Mouse (Mus musculus): ENCODE results near the gene Cdkn1a. TPM values are rescaled to one million over a fixed set of nuclear protein-coding genes. Genes with fewer than 3 reads are reported as not detected.

Gene Cdkn1a
- polyA plus RNA-seq, 1 experiment from 2014 or later = 33.1 TPM

DNA sequence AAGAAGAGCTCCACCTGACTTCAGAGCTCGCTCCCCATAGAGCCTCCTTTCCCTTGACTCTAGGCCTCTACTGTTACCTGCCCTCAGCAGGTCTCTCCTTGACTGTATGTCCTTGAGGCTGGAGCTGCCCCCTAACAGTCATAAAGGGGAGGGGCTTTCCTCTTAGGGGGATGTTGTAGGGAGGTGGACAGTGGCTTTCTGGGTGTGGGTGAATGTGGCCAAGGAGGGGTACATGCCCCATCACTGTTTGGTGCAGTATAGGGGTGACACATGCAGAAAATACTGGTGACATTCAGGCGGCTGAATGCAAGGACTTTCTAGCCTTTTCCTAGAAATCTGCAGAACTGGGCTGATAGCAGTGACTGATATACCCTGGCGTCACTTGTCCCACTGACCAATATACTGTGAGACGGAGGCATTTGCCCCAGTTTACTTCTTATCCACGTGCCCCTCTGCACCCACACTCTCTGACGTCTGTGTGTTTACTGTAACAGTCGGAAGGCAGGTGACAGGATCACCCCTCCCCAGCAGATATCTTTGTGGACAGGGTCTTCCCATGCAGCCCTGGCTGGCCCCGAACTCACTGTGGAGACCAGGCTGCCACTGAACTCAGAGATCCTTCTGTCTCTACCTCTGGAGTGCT, 26.4 kb downstream of the Cdkn1a start:
- Histone ChIP-seq H3K4me1 (peaks cover 9% of the 10 kb centered on the region), H3K27me3 (ENCODE audit: insufficient read depth, poor library complexity, severe bottlenecking) (no peaks in the 10 kb centered on the region), H3K9me3 (no peaks in the 10 kb centered on the region), H3K4me3 (no peak overlapping the region), H3K36me3 (no peaks in the 10 kb centered on the region), H3K27ac (no peak overlapping the region)
- DNase-seq (ENCODE audit: low spot score) = no peak
- 64% methylated on average over 8 of the region's 8 CpGs for WGBS

DNA sequence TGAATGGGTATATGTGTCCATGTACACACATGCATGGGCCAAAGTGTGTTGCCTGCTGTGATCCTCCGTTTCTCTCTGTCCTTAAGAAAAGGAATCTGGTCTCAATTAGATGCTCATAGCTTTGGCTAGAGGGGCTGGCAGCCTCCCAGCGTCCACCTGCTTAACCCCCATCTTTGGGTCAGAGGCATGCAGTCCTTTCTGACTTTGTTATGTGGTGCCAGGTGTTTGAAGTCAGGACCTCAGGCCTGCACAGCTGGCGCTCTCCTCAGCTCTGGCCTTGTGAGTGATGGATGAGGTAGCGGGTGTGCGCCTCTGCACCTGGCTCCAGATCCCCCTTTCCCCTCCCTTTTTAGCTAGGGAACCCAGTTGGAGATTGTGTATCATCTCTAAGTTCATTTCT, 27.3 kb downstream of the Cdkn1a start:
- WGBS = 68% methylated on average over 5 of the region's 5 CpGs

GRCm38 (mm10) chr17:29120666-29121065, 29.9 kb downstream of the Cdkn1a start:
- Histone ChIP-seq H3K27ac (no peak overlapping the region), H3K9me3 (no peaks in the 10 kb centered on the region), H3K27me3 (ENCODE audit: insufficient read depth, poor library complexity, severe bottlenecking) (no peaks in the 10 kb centered on the region), H3K4me3 (no peak overlapping the region), H3K4me1 (peaks cover 12% of the 10 kb centered on the region), H3K36me3 (no peaks in the 10 kb centered on the region)
- 65% methylated on average over 12 of the region's 12 CpGs for WGBS
- DNase-seq (ENCODE audit: low spot score) = no peak

More for the DNA sequence above, 27.3 kb downstream of the Cdkn1a start:
- H3K4me1 ChIP-seq = peaks cover 9% of the 10 kb centered on the region
- no peaks in the 10 kb centered on the region for H3K9me3 ChIP-seq
- H3K36me3 ChIP-seq = no peaks in the 10 kb centered on the region
- H3K27ac ChIP-seq = no peak overlapping the region
- no peak overlapping the region for H3K4me3 ChIP-seq
- H3K27me3 ChIP-seq (ENCODE audit: insufficient read depth, poor library complexity, severe bottlenecking) = no peaks in the 10 kb centered on the region
- DNase-seq (ENCODE audit: low spot score) = no peak

DNA sequence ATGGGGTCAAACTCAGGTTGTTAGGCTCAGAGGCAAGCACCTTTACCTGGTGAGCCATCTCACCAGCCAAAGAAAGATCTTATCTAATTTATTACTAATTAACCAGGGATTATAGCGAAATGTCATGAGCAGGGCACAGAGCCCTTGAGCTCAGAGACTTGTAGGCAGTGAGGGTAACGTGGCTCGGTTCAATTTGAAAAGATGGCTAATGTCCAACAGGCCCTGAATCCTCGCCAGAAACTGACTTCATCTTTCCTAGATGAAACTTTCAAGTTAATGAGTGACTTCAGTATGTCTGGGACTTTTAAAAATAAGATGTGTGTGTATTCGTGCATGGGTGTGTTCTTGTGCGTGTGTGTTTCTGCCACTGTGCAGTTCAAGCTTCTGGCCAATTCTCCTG, 32.0 kb downstream of the Cdkn1a start:
- 79% methylated on average over 6 of the region's 6 CpGs for WGBS
- H3K36me3 ChIP-seq = no peaks in the 10 kb centered on the region
- H3K27ac ChIP-seq = no peak overlapping the region
- H3K27me3 ChIP-seq (ENCODE audit: insufficient read depth, poor library complexity, severe bottlenecking) = no peaks in the 10 kb centered on the region
- DNase-seq (ENCODE audit: low spot score) = no peak
- H3K9me3 ChIP-seq = no peaks in the 10 kb centered on the region
- H3K4me1 ChIP-seq = peaks cover 12% of the 10 kb centered on the region
- H3K4me3 ChIP-seq = no peak overlapping the region

- 71% methylated on average over 6 of the region's 6 CpGs for WGBS
- H3K27ac ChIP-seq = no peak overlapping the region
Measured at GRCm38 (mm10) chr17:29123578-29124174, 32.9 kb downstream of the Cdkn1a start.

DNA sequence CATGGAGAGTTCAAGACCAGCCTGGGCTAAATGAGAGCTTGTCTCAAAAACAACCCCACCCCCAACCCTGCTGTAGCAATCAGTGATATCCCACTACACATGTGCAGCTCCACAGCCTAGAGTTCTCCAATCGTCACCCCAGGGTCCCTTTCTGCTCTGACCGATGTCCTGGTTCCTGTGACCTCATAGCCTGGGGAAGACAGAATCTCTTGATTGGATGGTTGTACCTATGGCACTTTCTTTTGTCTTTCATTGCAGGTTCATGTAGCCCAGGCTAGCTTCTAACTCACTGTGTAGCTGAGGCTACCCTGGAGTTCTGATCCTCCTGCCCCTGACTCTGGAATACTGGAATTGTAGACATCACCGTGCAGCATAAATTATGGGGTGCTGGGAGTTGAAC, 35.8 kb downstream of the Cdkn1a start:
- Histone ChIP-seq H3K36me3 (no peaks in the 10 kb centered on the region), H3K27me3 (ENCODE audit: insufficient read depth, poor library complexity, severe bottlenecking) (no peaks in the 10 kb centered on the region), H3K4me1 (peaks cover 6% of the 10 kb centered on the region; the same call in 1 of the 2 replicates), H3K4me3 (no peak overlapping the region), H3K9me3 (no peaks in the 10 kb centered on the region), H3K27ac (no peak overlapping the region)
- no peak for DNase-seq (ENCODE audit: low spot score)
- 88% methylated on average over 3 of the region's 3 CpGs for WGBS

More at GRCm38 (mm10) chr17:29123578-29124174, 32.9 kb downstream of the Cdkn1a start:
- Histone ChIP-seq H3K36me3 (no peaks in the 10 kb centered on the region), H3K4me3 (no peak overlapping the region), H3K4me1 (peaks cover 12% of the 10 kb centered on the region), H3K9me3 (no peaks in the 10 kb centered on the region), H3K27me3 (ENCODE audit: insufficient read depth, poor library complexity, severe bottlenecking) (no peaks in the 10 kb centered on the region)
- DNase-seq (ENCODE audit: low spot score) = no peak

DNA sequence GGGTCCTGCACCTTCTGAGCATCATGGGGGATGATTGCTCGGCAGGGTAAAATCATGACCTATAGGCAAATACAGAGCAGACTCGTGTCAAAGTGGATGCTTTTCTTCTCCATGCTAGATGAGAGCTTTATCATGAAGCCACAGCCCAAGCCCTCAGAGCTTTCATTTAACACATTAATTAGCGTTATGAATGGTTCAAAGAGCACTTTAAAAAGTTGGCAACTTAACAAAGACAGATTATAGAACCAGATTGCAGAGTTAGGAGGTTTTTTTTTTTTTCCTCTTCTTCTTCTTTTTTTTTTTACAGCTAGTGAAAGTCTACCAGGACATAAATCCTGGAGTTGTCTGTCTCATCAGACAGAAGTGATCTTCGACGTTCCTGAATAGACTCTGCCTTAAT, 38.6 kb downstream of the Cdkn1a start:
- Histone ChIP-seq H3K4me1 (peaks cover 11% of the 10 kb centered on the region), H3K9me3 (no peaks in the 10 kb centered on the region), H3K36me3 (no peaks in the 10 kb centered on the region), H3K27me3 (ENCODE audit: insufficient read depth, poor library complexity, severe bottlenecking) (no peaks in the 10 kb centered on the region), H3K4me3 (no peak overlapping the region), H3K27ac (no peak overlapping the region)
- DNase-seq (ENCODE audit: low spot score) = no peak
- WGBS = 67% methylated on average over 5 of the region's 5 CpGs

DNA sequence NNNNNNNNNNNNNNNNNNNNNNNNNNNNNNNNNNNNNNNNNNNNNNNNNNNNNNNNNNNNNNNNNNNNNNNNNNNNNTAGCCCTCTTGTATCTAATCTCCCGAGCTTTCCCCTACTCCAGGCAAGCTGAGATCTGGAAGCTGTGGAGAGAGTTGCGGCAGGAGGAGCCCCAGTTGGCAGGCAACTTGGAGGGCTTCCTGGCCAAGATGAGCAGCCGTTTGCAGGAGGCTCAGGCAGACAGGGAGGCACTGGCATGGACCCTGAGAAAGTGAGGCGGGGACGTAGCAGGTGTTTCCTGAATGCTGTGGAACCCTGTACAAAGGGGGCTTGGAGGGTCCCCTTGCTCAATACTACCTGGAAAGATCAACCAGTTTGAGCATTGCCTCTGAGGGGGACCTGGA, 44.3 kb downstream of the Cdkn1a start:
- Histone ChIP-seq H3K36me3 (no peaks in the 10 kb centered on the region), H3K4me3 (no peak overlapping the region), H3K27me3 (ENCODE audit: insufficient read depth, poor library complexity, severe bottlenecking) (no peaks in the 10 kb centered on the region; the same call in none of the 2 replicates), H3K4me1 (peaks cover 15% of the 10 kb centered on the region), H3K27ac (no peak overlapping the region), H3K9me3 (no peaks in the 10 kb centered on the region)
- 46% methylated on average over 5 of the region's 5 CpGs for WGBS
- no peak for DNase-seq (ENCODE audit: low spot score)

- H3K4me3 ChIP-seq = no peak overlapping the region
- WGBS = 74% methylated on average over 6 of the region's 6 CpGs
Measured at GRCm38 (mm10) chr17:29136236-29136635, 45.5 kb downstream of the Cdkn1a start.

DNA sequence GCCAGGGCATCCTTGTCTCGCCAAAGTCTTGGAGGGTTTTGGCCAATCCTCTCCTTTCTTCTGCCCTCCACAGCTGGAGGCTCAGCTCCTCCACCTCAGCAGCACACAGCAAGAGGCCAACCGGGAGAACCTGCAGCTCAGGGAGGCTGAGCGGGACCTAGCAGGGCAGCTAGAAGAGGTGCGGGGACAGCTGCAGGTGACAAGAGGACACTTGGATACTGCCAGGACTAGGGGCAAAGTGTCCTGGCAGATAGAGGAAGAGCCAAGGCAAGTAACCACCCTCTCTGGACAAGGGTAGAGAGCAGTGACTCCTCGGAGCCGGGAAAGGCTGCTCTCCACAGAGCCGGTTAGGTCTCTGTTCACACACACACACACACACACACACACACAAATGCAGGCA, 47.1 kb downstream of the Cdkn1a start:
- no peaks in the 10 kb centered on the region; the same call in none of the 2 replicates for H3K27me3 ChIP-seq (ENCODE audit: insufficient read depth, poor library complexity, severe bottlenecking)
- peaks cover 15% of the 10 kb centered on the region for H3K4me1 ChIP-seq
- H3K4me3 ChIP-seq = no peak overlapping the region
- no peak overlapping the region for H3K27ac ChIP-seq
- H3K36me3 ChIP-seq = no peaks in the 10 kb centered on the region
- WGBS = 69% methylated on average over 7 of the region's 7 CpGs
- no peak for DNase-seq (ENCODE audit: low spot score)
- H3K9me3 ChIP-seq = no peaks in the 10 kb centered on the region

More at GRCm38 (mm10) chr17:29136236-29136635, 45.5 kb downstream of the Cdkn1a start:
- Histone ChIP-seq H3K9me3 (no peaks in the 10 kb centered on the region), H3K27me3 (ENCODE audit: insufficient read depth, poor library complexity, severe bottlenecking) (no peaks in the 10 kb centered on the region; the same call in none of the 2 replicates), H3K36me3 (no peaks in the 10 kb centered on the region), H3K4me1 (peaks cover 15% of the 10 kb centered on the region), H3K27ac (no peak overlapping the region)
- DNase-seq (ENCODE audit: low spot score) = no peak

- H3K27me3 ChIP-seq (ENCODE audit: insufficient read depth, poor library complexity, severe bottlenecking) = no peaks in the 10 kb centered on the region; the same call in 1 of the 2 replicates
Measured at GRCm38 (mm10) chr17:29141577-29141976, 50.8 kb downstream of the Cdkn1a start.

GRCm38 (mm10) chr17:29143266-29143665, 52.5 kb downstream of the Cdkn1a start:
- Histone ChIP-seq H3K4me3 (no peak overlapping the region), H3K27ac (no peak overlapping the region), H3K36me3 (no peaks in the 10 kb centered on the region), H3K27me3 (ENCODE audit: insufficient read depth, poor library complexity, severe bottlenecking) (no peaks in the 10 kb centered on the region), H3K9me3 (no peaks in the 10 kb centered on the region), H3K4me1 (peaks cover 20% of the 10 kb centered on the region)
- no peak for DNase-seq (ENCODE audit: low spot score)
- WGBS = 81% methylated on average over 8 of the region's 8 CpGs

More at GRCm38 (mm10) chr17:29141577-29141976, 50.8 kb downstream of the Cdkn1a start:
- Histone ChIP-seq H3K4me1 (peaks cover 8% of the 10 kb centered on the region), H3K27ac (no peak overlapping the region), H3K36me3 (no peaks in the 10 kb centered on the region), H3K4me3 (no peak overlapping the region), H3K9me3 (no peaks in the 10 kb centered on the region)
- 87% methylated on average over 3 of the region's 3 CpGs for WGBS
- no peak for DNase-seq (ENCODE audit: low spot score)

DNA sequence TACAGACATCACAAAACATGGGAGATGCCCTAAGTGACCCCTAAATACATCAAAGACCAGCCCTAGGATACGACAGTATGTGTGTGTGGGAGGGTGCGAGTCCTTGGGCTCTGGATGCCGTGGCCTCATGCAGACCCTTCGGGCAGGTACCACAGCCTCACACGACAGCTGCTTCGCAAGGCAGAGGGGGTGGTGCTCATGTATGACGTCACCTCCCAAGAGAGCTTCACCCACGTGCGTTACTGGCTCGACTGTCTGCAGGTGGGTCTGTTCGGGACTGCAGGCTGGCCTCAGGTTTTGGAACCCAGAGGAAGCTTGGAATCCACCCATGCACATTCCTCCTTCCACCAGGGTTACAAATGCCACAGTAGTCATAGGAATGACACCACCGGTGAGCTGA, 54.3 kb downstream of the Cdkn1a start:
- Histone ChIP-seq H3K27me3 (ENCODE audit: insufficient read depth, poor library complexity, severe bottlenecking) (no peaks in the 10 kb centered on the region), H3K9me3 (no peaks in the 10 kb centered on the region), H3K4me3 (no peak overlapping the region), H3K36me3 (no peaks in the 10 kb centered on the region), H3K4me1 (peaks cover 26% of the 10 kb centered on the region), H3K27ac (no peak overlapping the region)
- WGBS = 87% methylated on average over 12 of the region's 12 CpGs
- no peak for DNase-seq (ENCODE audit: low spot score)
